Mouse (Mus musculus): ENCODE data around the gene D430041D05Rik. TPM values are rescaled to one million over a fixed set of nuclear protein-coding genes. Genes with fewer than 3 reads are reported as not detected.

D430041D05Rik gene
- total RNA-seq, 1 experiment from 2014 or later: not detected

DNA sequence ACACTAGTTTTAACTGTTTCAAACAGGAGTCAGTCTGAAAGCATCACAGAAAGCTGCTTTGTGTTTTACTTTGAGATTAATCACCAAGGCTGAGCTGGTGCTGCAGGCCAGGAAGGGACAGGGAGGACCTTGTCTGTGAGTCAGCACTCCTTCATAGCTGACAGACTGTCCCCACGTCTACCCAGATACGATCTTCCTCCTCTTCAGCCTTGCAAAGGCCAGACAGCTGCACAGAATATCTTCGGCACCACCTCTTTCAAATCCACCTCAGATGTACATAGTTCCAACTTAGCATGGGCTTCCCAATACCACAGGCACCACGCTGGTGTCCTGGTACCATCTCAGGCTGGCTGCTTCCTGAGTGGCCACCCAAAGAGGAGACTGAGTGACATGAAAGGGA lies 232.6 kb downstream of the D430041D05Rik start:
- ATAC-seq (replicated peaks; ENCODE audit: insufficient number of reproducible peaks, low FRiP score, low TSS enrichment, poor library complexity, severe bottlenecking): no peak

DNA sequence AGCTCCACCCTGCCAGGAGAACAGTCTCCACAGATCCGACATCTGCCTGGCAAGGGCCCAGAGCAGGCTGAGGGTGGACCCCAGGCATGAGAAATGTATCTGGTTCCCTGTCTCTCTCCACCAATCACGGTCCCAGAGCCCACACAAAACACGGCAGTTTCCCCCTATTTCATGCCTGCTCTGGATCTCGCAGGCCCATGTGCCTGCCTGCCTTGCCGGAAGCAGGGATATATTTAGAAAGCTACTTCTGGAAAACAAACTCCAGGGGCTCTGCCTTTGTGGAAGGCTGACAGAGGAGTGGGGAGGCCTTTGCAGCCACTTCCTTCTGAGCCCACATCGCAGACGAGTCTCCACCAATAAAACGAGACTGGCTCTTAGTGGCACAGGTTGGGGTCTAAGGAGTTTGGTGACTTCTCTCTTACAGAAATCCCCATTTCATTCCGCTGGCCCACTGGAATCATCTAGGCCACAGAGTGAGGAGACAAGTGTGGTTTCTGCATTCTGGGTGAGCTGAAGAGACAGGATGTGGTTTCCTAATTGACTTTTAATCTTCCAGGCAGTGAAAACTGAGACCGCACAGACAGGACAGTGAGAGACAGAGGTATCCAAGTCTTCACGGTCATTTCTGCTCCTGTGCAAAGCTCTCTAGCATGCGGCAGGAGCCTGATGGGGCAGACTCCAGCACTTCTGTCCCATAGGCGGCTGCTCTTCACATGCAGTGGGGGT lies 233.7 kb downstream of the D430041D05Rik start:
- no peak for ATAC-seq (replicated peaks; ENCODE audit: insufficient number of reproducible peaks, low FRiP score, low TSS enrichment, poor library complexity, severe bottlenecking)

DNA sequence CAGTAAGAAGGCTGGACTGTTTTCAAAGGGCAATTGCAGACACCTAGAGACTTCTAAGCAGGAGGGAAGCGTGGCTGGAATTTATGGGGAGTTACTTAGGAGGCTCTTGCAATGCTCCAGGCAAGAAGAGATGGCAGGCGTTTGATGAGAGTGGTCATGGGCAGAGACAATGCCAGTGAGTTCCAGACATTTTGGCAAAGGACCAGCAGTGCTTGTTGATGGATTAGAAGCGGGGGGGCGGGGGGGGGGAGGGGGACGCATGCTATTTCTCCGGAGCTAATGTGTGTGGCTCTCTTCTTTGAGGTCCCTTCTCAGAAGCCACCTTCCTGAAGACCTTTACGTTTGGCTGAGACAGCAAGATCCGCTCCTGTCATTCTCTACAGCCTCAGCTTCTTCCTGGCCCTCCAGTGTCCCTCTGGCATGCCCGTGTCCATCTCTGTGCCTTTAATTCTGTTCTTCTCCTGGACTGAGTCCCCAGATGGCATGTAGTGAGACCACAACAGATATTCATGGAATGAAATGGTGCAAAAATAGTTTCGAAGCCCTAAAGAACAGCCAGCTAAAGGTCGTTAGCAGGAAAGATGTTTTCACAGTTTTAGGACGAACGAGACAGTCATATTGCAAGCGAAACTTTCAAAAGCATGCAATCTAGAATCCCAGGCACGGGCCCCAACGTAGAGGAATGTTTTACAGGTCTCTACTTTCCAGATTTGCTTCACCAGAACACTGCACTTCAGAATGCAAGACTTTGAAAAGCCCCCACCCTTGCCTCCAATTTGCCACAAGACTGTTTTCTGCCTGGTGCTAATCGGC lies 234.4 kb downstream of the D430041D05Rik start:
- ATAC-seq (replicated peaks; ENCODE audit: insufficient number of reproducible peaks, low FRiP score, low TSS enrichment, poor library complexity, severe bottlenecking): no peak

DNA sequence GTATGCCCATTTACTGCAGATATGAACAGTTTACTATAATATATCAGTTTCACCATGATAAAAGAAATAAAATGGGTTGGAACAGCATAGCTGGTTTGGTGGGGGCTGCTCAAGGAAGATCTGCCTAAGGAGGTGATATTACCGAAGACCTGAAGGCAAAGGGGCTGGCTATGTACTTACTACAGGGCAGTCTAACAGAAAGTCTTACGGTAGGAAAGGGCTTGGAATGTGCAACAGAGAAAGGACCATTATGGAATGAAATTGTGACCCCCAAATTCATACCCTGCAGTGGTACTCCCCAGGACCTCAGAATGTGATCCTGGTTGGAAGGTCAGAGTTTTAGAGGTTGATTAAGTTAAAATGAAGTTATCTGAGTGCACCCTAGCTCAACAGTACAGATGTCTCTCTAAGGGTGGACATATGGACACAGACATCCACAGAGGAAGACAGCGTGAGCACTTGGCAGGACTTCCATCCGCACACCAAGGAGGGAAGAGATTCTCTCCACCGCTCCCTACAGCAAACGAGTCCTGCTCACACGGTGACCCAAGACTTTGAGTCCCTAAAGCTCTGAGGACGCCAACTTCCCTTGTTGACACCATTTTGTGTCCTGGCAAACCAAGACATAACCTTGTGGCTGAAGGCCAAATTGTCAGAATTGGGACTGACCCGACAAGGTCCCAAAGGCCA lies 235.2 kb downstream of the D430041D05Rik start:
- no peak for ATAC-seq (replicated peaks; ENCODE audit: insufficient number of reproducible peaks, low FRiP score, low TSS enrichment, poor library complexity, severe bottlenecking)

DNA sequence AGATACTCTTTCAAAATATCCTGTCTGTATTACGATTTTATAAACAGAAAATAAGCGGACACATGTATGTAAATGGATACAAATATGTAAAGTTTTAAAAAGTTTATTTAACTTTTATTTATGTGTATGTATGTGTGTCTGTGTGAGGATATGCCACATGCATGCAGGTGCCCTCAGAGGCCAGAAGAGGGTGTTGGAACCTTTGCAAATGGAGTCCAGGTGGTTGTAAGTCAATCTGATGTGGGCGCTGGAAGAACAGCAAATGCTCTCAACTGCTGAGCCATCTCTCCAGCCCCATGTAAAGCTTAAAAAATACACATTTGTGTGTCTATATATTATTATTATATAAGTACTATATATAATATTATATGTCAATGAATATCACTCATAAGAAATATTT lies 237.4 kb downstream of the D430041D05Rik start:
- ATAC-seq (replicated peaks; ENCODE audit: insufficient number of reproducible peaks, low FRiP score, low TSS enrichment, poor library complexity, severe bottlenecking): no peak

DNA sequence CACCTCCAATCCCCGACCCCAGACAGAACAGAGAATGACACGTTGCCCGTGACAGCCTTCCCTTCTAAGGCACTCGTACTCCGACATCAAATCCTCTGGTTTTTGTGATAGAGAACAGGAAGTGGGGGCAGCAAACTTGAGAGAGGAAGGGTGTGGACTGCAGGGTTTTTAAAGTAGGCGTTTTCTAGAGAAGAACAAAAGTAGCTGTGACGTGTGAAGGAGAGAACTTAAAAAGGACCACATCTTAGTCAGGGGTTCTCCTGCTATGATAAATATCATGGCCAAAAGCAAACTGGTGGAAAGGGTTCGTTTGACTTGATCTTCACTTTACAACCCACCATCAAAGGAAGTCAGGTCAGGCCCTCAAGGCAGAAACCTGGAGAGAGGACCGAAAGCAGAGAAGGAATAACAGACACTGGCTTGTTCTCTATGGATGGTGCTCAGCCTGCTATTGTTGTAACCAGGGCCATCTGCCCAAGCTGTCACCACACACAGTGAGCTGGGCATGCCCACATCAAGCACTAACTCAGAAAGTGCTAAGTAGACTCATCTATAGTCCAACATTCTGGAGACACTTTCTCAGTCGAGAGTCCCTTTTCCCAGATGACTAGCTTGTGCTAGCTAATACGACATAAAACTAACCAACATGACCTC lies 238.0 kb downstream of the D430041D05Rik start:
- ATAC-seq (replicated peaks; ENCODE audit: insufficient number of reproducible peaks, low FRiP score, low TSS enrichment, poor library complexity, severe bottlenecking): no peak

DNA sequence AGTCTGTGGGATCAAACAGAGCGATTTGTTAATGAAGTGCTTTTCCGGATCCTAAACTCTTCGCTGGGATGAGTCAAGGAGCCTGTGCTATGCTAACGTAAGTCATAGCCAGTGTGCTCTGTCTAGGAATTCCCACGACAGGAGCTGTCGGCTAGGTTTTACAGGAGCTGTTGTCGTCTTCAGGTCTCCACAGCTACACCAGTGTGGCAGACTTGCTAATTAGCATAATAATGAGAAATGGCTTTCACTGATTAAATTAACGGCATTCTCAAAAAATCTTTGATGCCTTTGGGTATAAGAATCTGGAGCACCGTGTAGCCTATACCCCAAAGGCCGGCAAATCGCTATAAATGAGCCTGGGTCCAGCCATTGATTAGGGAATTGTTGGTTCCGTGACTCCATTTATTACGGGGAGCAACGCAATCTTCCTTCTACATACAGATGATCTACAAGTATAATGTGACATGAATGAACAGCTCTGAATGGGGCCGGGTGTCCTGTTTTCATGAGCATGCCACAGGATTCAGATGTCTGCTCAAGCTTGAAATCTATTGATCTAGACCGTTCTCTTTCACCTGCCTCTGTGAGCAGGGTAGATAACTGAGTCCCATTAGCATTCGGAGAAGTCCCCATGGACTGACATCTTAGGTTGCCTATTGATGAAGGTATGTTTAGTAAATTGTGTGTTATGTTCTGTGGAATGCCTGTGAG lies 242.5 kb downstream of the D430041D05Rik start:
- no peak for ATAC-seq (replicated peaks; ENCODE audit: insufficient number of reproducible peaks, low FRiP score, low TSS enrichment, poor library complexity, severe bottlenecking)

DNA sequence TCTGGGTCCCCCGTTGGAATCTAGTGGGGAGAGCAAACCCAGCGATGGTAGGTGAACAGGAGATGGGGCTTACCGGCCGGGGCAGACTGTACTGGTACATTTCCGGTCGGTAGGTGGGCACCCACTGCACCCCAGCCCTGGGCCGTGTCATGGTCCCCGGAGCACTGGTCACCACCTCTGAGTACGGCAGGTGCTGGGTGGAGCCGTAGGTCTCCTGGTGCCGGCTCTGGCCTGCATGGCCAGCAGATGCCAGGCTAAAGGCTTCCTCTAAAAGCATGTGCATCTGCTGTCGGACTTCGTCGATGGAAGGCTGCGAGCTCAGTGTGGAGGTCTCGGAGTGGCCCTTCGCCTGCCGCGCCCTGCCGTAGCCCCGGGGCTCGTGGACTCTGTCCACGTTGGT lies 243.0 kb downstream of the D430041D05Rik start:
- ATAC-seq (replicated peaks; ENCODE audit: insufficient number of reproducible peaks, low FRiP score, low TSS enrichment, poor library complexity, severe bottlenecking): no peak

DNA sequence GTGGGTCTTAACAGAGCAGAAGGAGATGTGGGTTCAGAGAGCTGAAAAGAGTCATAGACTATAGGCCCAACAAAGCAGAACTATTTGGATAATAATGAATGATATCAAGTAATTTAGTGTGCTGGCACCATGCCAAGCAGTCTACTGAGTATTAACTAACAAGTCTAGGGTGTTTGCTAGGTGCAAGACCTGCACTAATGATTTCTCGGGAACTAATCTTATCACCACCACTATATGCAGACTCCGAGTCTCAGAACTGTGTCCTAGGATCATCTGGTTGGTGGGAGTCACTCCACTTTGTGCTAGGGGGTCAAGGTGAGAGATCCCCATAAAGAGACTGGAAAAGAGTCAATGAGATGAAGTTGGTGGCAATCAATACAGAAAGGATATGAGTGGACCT lies 245.2 kb downstream of the D430041D05Rik start:
- no peak for ATAC-seq (replicated peaks; ENCODE audit: insufficient number of reproducible peaks, low FRiP score, low TSS enrichment, poor library complexity, severe bottlenecking)

DNA sequence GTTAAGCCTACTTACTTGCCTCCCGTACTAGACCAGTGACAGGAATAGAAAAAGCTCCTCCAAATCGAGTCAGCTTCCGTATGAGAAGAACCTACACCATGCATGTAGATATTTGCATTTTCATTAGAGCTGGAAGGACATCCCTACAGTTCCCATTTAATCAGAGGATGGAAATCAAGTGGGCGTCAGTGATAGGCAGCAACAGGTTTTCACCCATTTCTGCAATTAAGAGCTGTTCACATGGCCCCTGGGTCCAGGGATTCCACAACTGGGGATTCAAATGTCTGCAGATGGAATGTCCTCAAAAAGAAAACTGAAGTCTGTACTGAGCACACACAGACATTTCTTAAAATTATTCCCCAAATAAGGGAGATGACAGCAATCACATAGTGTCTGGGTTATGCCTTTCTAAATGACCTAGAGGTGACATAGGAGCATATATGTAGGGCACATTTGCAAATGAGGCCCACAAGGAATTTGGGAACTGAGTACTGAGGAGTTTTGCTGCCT lies 246.8 kb downstream of the D430041D05Rik start:
- no peak for ATAC-seq (replicated peaks; ENCODE audit: insufficient number of reproducible peaks, low FRiP score, low TSS enrichment, poor library complexity, severe bottlenecking)

DNA sequence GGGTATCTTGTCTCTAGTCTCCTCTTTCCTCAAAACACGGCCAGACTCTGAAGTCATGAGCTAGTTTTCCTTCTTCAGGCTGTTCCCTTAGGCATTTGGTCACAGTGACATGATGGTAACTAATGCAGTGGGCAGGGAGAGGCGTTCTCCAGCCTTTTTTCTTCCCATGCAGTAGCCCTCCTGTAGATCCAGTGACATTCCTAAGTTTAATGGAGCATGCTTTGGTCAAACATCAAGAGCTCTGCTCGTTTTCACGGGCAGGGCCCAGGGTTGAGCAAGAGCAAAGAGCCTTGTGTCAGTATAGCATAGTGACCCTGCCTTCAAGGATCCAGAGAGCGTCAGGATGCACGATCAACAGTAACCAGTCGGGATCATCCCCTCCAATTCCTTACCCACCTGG lies 247.4 kb downstream of the D430041D05Rik start:
- no peak for ATAC-seq (replicated peaks; ENCODE audit: insufficient number of reproducible peaks, low FRiP score, low TSS enrichment, poor library complexity, severe bottlenecking)

DNA sequence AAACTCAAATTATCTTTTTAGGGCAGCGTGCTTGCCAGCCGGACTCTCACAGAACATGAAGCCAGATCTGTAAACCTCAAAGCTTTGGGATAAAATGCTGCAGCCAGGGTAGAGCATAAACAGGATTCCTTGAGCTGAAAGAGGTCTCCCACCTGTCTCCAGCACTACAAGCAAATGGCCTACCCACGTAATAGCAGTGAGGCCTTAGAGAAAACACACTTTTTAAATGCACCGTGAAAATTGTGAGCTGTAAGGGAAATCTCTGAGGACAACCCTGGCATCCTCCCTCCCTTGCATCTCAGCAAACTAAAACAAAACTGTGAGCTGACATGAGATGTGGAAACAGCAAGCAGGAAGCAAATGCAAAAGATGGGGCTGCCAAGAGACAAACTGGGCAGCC lies 253.0 kb downstream of the D430041D05Rik start:
- ATAC-seq (replicated peaks; ENCODE audit: insufficient number of reproducible peaks, low FRiP score, low TSS enrichment, poor library complexity, severe bottlenecking): no peak

DNA sequence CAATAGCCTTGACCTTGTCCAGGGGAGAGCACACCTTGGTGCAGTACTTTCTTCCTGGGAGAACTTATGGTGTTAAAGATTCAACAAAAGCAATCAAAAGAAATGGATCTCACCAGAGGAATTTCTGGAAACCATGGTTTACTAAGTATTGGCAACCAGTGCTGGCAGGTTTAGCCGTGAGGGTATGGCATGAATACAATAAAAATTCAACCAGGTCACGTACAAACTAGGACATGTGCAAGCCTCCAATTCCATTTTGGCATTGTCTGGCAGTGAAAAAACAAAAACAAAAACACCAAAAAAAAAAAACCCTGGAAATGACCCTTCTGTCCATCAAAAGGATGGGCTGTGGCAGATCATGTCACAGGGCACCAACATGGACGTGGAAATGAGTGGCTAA lies 256.9 kb downstream of the D430041D05Rik start:
- ATAC-seq (replicated peaks; ENCODE audit: insufficient number of reproducible peaks, low FRiP score, low TSS enrichment, poor library complexity, severe bottlenecking): no peak

DNA sequence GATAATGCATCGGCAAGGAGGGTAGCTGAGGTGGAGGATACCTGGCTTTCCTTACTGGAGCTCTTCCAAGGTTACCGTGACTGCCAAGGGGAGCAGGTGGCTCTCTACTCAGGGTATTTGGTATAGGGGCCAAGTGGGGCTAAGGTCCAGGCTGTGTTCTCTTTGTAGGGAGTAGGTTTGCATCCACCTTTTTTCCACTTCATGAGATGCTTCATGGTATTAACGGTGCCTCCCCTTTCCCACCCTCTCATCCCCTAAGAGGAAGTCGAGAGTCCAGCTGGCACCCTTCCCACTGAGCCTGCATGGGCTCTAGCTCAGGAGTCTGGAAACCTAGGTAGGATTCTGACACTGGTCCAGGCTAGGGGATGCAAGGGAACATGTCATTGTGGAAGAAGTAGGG lies 257.5 kb downstream of the D430041D05Rik start:
- ATAC-seq (replicated peaks; ENCODE audit: insufficient number of reproducible peaks, low FRiP score, low TSS enrichment, poor library complexity, severe bottlenecking): no peak

DNA sequence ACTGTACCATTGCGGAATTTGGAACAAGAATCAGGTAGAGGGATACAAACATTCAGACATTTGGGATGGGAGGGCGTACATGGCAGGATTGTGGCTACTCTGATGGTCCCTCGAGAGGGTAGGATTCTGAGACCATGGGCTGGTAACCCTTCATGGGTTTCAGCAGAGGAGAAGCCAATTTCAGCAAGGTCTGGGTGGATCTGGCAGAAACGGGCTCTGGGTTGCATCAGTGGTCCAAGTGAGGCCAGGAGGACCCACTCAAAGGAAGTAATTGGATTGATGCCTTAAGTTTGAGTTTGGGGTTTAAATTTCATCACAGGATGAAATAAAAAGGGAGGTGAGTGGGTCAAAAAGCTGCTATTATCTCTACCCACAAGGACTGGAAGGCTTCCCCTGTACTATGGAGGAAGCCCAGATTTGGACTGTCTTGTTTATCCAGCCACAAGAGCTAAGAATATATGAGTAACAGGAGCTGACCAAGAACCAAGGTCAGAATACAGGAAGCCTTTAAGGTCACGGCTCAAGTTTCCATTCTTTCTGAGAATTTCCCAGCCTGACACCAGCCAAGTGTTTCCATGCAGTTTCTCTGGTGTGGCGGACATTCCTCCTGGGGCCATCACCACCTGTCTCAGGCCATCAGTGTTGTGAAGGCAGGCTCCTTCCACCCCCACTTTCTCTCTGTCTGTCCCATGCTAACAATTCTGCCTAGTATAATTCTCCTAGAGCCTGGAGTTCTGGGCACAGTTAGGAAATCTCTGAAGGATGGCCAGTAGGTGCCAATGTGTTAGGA lies 260.0 kb downstream of the D430041D05Rik start:
- ATAC-seq (replicated peaks; ENCODE audit: insufficient number of reproducible peaks, low FRiP score, low TSS enrichment, poor library complexity, severe bottlenecking): no peak

DNA sequence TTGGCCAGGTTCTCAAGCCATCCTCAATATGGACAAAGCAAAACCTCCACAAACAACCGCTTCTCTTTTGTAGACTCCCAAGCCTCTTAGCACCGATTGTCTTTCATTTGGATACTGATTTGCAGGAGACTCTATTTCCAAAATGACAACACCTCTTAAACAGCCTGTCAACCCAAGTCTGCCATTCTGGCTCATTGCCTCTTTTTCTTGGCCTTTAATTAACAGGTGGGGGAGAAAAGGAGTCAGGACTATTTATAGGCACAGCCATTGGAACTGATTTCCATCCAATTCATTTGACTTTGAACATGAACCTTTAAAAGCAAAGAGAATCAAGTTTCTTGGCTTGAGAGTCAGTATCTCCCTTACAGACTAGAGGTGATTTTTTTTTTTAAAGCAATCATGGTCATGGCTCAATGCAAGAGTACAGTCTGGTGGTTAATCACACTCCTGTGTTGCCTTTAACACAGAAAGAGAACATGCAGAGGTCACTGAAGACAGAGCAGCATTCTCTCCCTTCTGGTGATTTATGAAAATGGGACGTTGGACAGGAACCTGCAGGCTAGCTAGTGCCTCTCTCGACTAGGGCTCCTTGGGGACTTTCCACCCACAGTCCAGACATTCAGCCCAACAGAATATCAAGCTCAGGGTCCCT lies 262.8 kb downstream of the D430041D05Rik start:
- ATAC-seq (replicated peaks; ENCODE audit: insufficient number of reproducible peaks, low FRiP score, low TSS enrichment, poor library complexity, severe bottlenecking): no peak

DNA sequence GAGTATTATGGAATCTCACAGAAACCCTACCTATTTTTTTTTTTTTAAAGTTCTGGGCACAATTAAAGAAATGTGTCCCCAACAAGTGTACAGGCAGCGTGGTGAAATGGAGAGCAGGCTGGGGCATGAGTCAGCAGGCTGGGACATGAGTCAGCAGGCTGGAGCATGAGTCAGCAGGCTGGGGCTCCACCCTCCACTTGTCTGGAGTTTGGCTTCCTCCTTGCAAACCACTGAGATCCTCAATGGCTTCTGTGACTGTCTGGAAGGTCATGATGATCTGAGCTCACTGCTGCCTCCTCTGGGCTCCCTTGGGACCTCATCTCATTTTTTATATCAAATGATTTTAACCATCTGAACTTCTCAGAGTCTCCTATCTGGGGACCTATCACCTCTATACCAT lies 264.8 kb downstream of the D430041D05Rik start:
- no peak for ATAC-seq (replicated peaks; ENCODE audit: insufficient number of reproducible peaks, low FRiP score, low TSS enrichment, poor library complexity, severe bottlenecking)
